13 mouse cellular contexts compared by ENCODE assay signal in genomic region chr16:93042941-93043340, GRCm38 (mm10).
DNase-seq lines count a peak whose midpoint lies in the region; ATAC-seq and TF ChIP-seq lines count a peak whose summit lies in the region.
"Had no signal": no experiment of that assay in that cellular context is flagged by ENCODE, and none has a peak within 500 bp of the region (broad histone marks: within the 10 kb centered on the region; RNA-seq: fewer than 3 reads in every experiment).

No protein-coding gene starts in this region.

- no peak overlapping the region for H3K27ac ChIP-seq in heart, embryonic 12.5 days (ENCODE audit: poor library complexity, severe bottlenecking)
- no peak overlapping the region for H3K27ac ChIP-seq in lung, postnatal 0 days (ENCODE audit: low read length)
- H3K27ac ChIP-seq in stomach, postnatal 0 days (replicated peaks) = no peak overlapping the region
- H3K27ac ChIP-seq: left cerebral cortex, adult 2 months; liver, embryonic 15.5 days; midbrain, embryonic 10.5 days had no signal

- peaks cover 10% of the 10 kb centered on the region for H3K4me1 ChIP-seq in heart, embryonic 12.5 days (replicated peaks)
- H3K4me1 ChIP-seq in lung, postnatal 0 days (ENCODE audit: insufficient read depth, low read depth, low read length) = 0 out of 2 replicates have a peak, but pooled peaks cover 5% of the 10 kb centered on the region
- H3K4me1 ChIP-seq in stomach, postnatal 0 days (replicated peaks; ENCODE audit: control insufficient read depth, insufficient read depth) = no peaks in the 10 kb centered on the region
- H3K4me1 ChIP-seq: liver, embryonic 15.5 days had no signal

- no peak for DNase-seq in heart, postnatal 4 days
- no peak for DNase-seq in lung, postnatal 0 days (ENCODE audit: low spot score)
- no peak for DNase-seq in lung, postnatal 10 days
- peak; percentile 46 for DNase-seq in gonadal fat pad, adult 2 months (ENCODE audit: low read depth)
- peak; percentile 26 for DNase-seq in stomach, postnatal 0 days (ENCODE audit: low spot score)
- no peak for DNase-seq in adrenal gland, postnatal 10 days
- no peak for DNase-seq in left cerebral cortex, adult 18-20 months (ENCODE audit: low spot score in 2 of 2)
- DNase-seq: kidney, adult 11 months; right cerebral cortex, postnatal 4 days had no signal

- 37% methylated on average over 6 of the region's 6 CpGs for WGBS in heart, embryonic 12.5 days
- WGBS in lung, postnatal 0 days = 16% methylated on average over 6 of the region's 6 CpGs
- 38% methylated on average over 6 of the region's 6 CpGs for WGBS in stomach, postnatal 0 days

- H3K36me3 ChIP-seq in heart, embryonic 12.5 days = no peaks in the 10 kb centered on the region
- H3K36me3 ChIP-seq in lung, postnatal 0 days (ENCODE audit: insufficient read depth, low read length) = no peaks in the 10 kb centered on the region
- H3K36me3 ChIP-seq in stomach, postnatal 0 days (ENCODE audit: control insufficient read depth, insufficient read depth, low read length) = no peaks in the 10 kb centered on the region
- H3K36me3 ChIP-seq: liver, embryonic 15.5 days; midbrain, embryonic 10.5 days had no signal

- H3K4me3 ChIP-seq in heart, embryonic 12.5 days = no peak overlapping the region
- H3K4me3 ChIP-seq in lung, postnatal 0 days (ENCODE audit: low read depth, low read length) = no peak overlapping the region
- no peak overlapping the region for H3K4me3 ChIP-seq in stomach, postnatal 0 days (ENCODE audit: low read depth, low read length)
- H3K4me3 ChIP-seq: left cerebral cortex, adult 2 months; liver, embryonic 15.5 days; midbrain, embryonic 10.5 days had no signal

- 0 out of 2 replicates have a peak, but pooled peaks cover 3% of the 10 kb centered on the region for H3K9me3 ChIP-seq in heart, embryonic 12.5 days (replicated peaks)
- no peaks in the 10 kb centered on the region for H3K9me3 ChIP-seq in lung, postnatal 0 days (ENCODE audit: low read length)
- no peaks in the 10 kb centered on the region for H3K9me3 ChIP-seq in stomach, postnatal 0 days (ENCODE audit: control insufficient read depth, low read length)
- H3K9me3 ChIP-seq: liver, embryonic 15.5 days; midbrain, embryonic 10.5 days had no signal

- TF ChIP-seq EP300 in lung, postnatal 0 days (IDR thresholded peaks at IDR 0.05) = no peak
- no peak for TF ChIP-seq EP300 in stomach, postnatal 0 days (optimal IDR thresholded peaks at IDR 0.05)

- ATAC-seq in heart, embryonic 12.5 days (ENCODE audit: insufficient number of reproducible peaks, low FRiP score) = no peak
- no peak for ATAC-seq in lung, postnatal 0 days
- ATAC-seq in stomach, postnatal 0 days (ENCODE audit: low FRiP score, low TSS enrichment) = no peak

- no peak overlapping the region for H3K9ac ChIP-seq in heart, embryonic 12.5 days
- H3K9ac ChIP-seq in lung, postnatal 0 days (replicated peaks; ENCODE audit: low read depth) = no peak overlapping the region
- no peak overlapping the region for H3K9ac ChIP-seq in stomach, postnatal 0 days (ENCODE audit: low read length)
- H3K9ac ChIP-seq: liver, embryonic 15.5 days had no signal

- no peak for TF ChIP-seq CTCF in lung, postnatal 0 days (IDR thresholded peaks at IDR 0.05)
- TF ChIP-seq CTCF in stomach, postnatal 0 days (IDR thresholded peaks at IDR 0.05; ENCODE audit: low read depth) = no peak

- peaks cover 75% of the 10 kb centered on the region for H3K27me3 ChIP-seq in heart, embryonic 12.5 days (replicated peaks)
- no peaks in the 10 kb centered on the region for H3K27me3 ChIP-seq in lung, postnatal 0 days (replicated peaks; ENCODE audit: insufficient read depth, low read length)
- H3K27me3 ChIP-seq in stomach, postnatal 0 days (ENCODE audit: control insufficient read depth, insufficient read depth, low read length) = no peaks in the 10 kb centered on the region

- H3K4me2 ChIP-seq in heart, embryonic 12.5 days = peak overlapping the region; percentile 25
- H3K4me2 ChIP-seq in lung, postnatal 0 days (replicated peaks; ENCODE audit: low read depth, low read length) = 0 out of 2 replicates have a peak overlapping the region, but pooled peaks have one; percentile 22
- peak overlapping the region; percentile 9; the same call in 1 of the 2 replicates for H3K4me2 ChIP-seq in stomach, postnatal 0 days (replicated peaks; ENCODE audit: low read depth)
- H3K4me2 ChIP-seq: liver, embryonic 15.5 days had no signal

Comparison
In these comparisons a context has a peak if more than half of its experiments do, and no peak if none do; other contexts are left out.
1. DNase-seq: peak in gonadal fat pad, adult 2 months (single experiment) and stomach, postnatal 0 days (single experiment); none in heart, postnatal 4 days (single experiment), lung, postnatal 0 days (single experiment), lung, postnatal 10 days (single experiment), adrenal gland, postnatal 10 days (single experiment) and left cerebral cortex, adult 18-20 months (0 of 2).
2. Peak in every context shown above with its lines, with median percentiles within 50 percentile points of each other: H3K4me2 ChIP-seq.